Mouse (Mus musculus) forebrain, embryonic 16.5 days (tissue): ENCODE data around the gene Ubxn1. TPM values are rescaled to one million over a fixed set of nuclear protein-coding genes. Genes with fewer than 3 reads are reported as not detected.
A peak's percentile ranks its signal among the peaks of the same experiment; 100 is the strongest.

Experiments
- ATAC-seq: fragments of 200-750 bp; cut with Nextera tagmentation; 2 replicates; pipeline ENCODE4 v1.8.0; 2017; ENCODE audit warnings: mild to moderate bottlenecking, moderate library complexity
- H3K27ac ChIP-seq: fragments of 300-500 bp; sonication (generic); 2 replicates; pipeline ENCODE4 v1.5.1; 2014; ENCODE audit warnings: low read length, control low read depth
- H3K27me3 ChIP-seq: fragments of 300-500 bp; sonication (generic); replicated peaks from 2 replicates; pipeline ENCODE4 v1.6.1; 2014; ENCODE audit warnings: low read length; ENCODE audit not compliant: control insufficient read depth, insufficient read depth
- H3K36me3 ChIP-seq: fragments of 300-500 bp; sonication (generic); 2 replicates; pipeline ENCODE4 v1.6.1; 2014; ENCODE audit not compliant: control insufficient read depth, insufficient read depth
- H3K4me1 ChIP-seq: fragments of 300-500 bp; sonication (generic); replicated peaks from 2 replicates; pipeline ENCODE4 v1.6.1; 2014; ENCODE audit warnings: low read length; ENCODE audit not compliant: control insufficient read depth, insufficient read depth
- H3K4me2 ChIP-seq: fragments of 300-500 bp; sonication (generic); 2 replicates; pipeline ENCODE4 v1.6.1; 2014; ENCODE audit warnings: mild to moderate bottlenecking, low read length, control low read depth
- H3K4me3 ChIP-seq: fragments of 300-500 bp; sonication (generic); replicated peaks from 2 replicates; pipeline ENCODE4 v1.5.1; 2014; ENCODE audit warnings: mild to moderate bottlenecking, low read length, control low read depth
- H3K9ac ChIP-seq: fragments of 300-500 bp; sonication (generic); replicated peaks from 2 replicates; pipeline ENCODE4 v1.6.1; 2014; ENCODE audit warnings: low read depth, low read length, control low read depth
- H3K9me3 ChIP-seq: fragments of 300-500 bp; sonication (generic); 2 replicates; pipeline ENCODE4 v1.6.1; 2016; ENCODE audit warnings: low read length; ENCODE audit not compliant: control insufficient read depth
- whole genome bisulfite sequencing: fragments of 180-500 bp; shearing (Covaris S2); extraction: QIAGEN DNeasy Blood & Tissue Kit; methylation state at CpG from one replicate; pipeline ENCODE4 v1.1.7; 2014; 5-methylcytosine and 5-hydroxymethylcytosine counted together
- microRNA-seq: library from miRNA; unstranded; fragments of <30 nt; microRNA quantifications from one replicate; pipeline ENCODE4, GENCODE M21; 2017
- polyA plus RNA-seq: library from polyadenylated mRNA; unstranded; fragments of >200 nt; fragmentation: Nextera tagmentation; extraction: Ambion mirVana; gene quantifications from 2 replicates; pipeline ENCODE4 v1.2.1, GENCODE M21; 2015

Gene Ubxn1
- polyA plus RNA-seq, 1 experiment from 2014 or later, result 172 TPM

GRCm38 (mm10) chr19:8914212-8914611 is 42.9 kb downstream of the Ubxn1 start:
- no peaks in the 10 kb centered on the region for H3K27me3 ChIP-seq
- no peak overlapping the region for H3K9ac ChIP-seq
- WGBS, result 98% methylated on average over 3 of the region's 3 CpGs
- no peak overlapping the region for H3K4me3 ChIP-seq
- H3K27ac ChIP-seq, result no peak overlapping the region
- no peak for ATAC-seq
- H3K4me2 ChIP-seq, result no peak overlapping the region
- H3K9me3 ChIP-seq, result no peaks in the 10 kb centered on the region
- H3K36me3 ChIP-seq, result peaks cover 65% of the 10 kb centered on the region
- H3K4me1 ChIP-seq, result no peaks in the 10 kb centered on the region

GRCm38 (mm10) chr19:8919000-8919399 is 47.7 kb downstream of the Ubxn1 start:
- no peak for ATAC-seq
- Histone ChIP-seq H3K4me2 (no peak overlapping the region), H3K9me3 (no peaks in the 10 kb centered on the region), H3K27ac (no peak overlapping the region), H3K4me1 (peaks cover 17% of the 10 kb centered on the region), H3K27me3 (no peaks in the 10 kb centered on the region), H3K4me3 (no peak overlapping the region), H3K36me3 (peaks cover 27% of the 10 kb centered on the region), H3K9ac (no peak overlapping the region)
- 87% methylated on average over 3 of the region's 3 CpGs for WGBS

DNA sequence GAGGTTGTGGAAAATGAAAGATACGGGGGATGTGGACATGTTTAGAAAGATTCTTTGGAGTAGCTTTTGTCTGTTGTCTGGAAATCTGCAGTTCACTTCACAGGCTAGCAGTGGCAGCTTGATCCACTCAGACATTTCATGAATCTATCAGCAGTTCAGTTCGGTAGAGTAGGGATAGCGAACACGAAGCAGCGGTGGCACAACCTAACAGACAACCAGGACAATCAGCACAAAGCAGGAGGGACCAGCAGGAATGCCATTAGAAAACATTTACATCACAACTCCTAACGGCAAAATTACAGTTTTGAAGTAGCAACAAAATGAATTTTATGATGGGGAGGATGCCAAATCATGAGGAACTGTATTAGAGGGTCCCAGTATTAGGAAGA is 48.4 kb downstream of the Ubxn1 start:
- peaks cover 17% of the 10 kb centered on the region for H3K4me1 ChIP-seq
- 70% methylated on average over 6 of the region's 6 CpGs for WGBS
- H3K9me3 ChIP-seq, result no peaks in the 10 kb centered on the region

DNA sequence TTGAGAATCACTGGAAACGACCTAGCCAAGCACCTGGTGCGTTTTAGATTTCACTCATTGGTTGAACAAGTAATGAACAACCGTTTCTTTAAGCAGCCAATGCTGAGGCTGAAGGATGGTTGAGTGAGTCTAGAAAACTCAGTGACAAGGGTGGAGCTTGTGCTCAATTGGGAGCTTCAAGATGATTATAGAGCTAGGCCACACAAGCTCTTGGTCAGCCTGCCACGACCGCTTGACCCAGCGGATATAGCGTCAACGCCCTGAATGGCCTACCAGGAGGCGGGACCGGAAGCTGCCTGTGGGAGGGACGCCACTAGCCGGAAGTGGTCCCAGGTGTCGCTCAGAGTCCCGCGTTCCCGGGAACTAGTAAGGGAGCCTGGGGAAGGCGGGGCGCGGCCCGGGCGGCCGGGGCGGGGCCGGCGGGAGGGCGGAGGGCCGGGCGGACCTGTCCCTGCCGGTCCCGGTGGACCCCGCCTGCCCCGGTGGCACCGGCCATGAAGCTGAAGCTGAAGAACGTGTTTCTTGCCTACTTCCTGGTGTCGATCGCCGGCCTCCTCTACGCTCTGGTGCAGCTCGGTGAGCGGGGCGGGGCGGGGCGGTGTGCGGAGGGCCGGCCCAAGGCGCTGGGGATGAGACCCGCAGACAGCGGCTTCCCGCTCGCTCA is 48.9 kb downstream of the Ubxn1 start, which contains the start of gene B3gat3:
Gene B3gat3 (plus strand): TSS at position 302 of the 664 bp plus-strand sequence.
- H3K4me3 ChIP-seq, result peak within 1 kb of the TSS; percentile 91
- H3K4me2 ChIP-seq, result peak within 1 kb of the TSS; percentile 92
- H3K27ac ChIP-seq, result peak within 1 kb of the TSS; percentile 63
- H3K4me1 ChIP-seq, result peaks cover 17% of the 10 kb centered on the region
- no peaks in the 10 kb centered on the region for H3K9me3 ChIP-seq
- ATAC-seq, result peak; percentile 97
- 2% methylated on average over 48 of the region's 50 CpGs for WGBS
- H3K36me3 ChIP-seq, result peaks cover 18% of the 10 kb centered on the region
- H3K9ac ChIP-seq, result peak within 1 kb of the TSS; percentile 91
- no peaks in the 10 kb centered on the region for H3K27me3 ChIP-seq

More for the DNA sequence above, 48.4 kb downstream of the Ubxn1 start:
- Histone ChIP-seq H3K27ac (peak overlapping the region; percentile 63), H3K27me3 (no peaks in the 10 kb centered on the region), H3K9ac (no peak overlapping the region; the same call in 1 of the 2 replicates), H3K4me3 (peak overlapping the region; percentile 91), H3K36me3 (peaks cover 22% of the 10 kb centered on the region), H3K4me2 (peak overlapping the region; percentile 92)
- ATAC-seq, result no peak

DNA sequence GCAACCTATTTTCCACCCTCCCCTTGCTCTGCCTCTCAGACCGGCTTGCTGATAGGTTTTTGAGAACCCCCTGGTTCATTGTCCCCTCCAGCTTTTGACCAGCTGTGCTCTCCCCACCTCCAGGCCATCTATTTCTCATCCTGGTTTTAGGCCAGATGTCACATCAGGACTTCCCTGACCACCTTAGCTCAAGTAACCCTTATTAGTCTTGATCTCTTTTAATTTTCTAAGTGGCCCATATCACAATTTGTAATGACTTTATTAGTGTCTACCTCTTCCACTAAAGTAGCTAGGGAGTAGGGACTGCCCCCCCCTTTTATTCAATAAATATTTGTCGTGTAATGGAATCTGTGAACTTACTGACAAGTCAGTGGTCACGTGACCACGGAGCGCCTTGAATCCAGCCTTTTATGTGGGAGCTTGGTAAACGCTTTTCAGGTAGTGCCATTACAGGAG is 49.6 kb downstream of the Ubxn1 start:
- Histone ChIP-seq H3K27me3 (no peaks in the 10 kb centered on the region), H3K36me3 (peaks cover 11% of the 10 kb centered on the region), H3K4me1 (peaks cover 17% of the 10 kb centered on the region), H3K4me2 (peak overlapping the region; percentile 92), H3K9me3 (no peaks in the 10 kb centered on the region), H3K27ac (peak overlapping the region; percentile 63), H3K9ac (peak overlapping the region; percentile 91), H3K4me3 (peak overlapping the region; percentile 91)
- no peak for ATAC-seq
- WGBS, result under 1% methylated on average over 6 of the region's 6 CpGs

DNA sequence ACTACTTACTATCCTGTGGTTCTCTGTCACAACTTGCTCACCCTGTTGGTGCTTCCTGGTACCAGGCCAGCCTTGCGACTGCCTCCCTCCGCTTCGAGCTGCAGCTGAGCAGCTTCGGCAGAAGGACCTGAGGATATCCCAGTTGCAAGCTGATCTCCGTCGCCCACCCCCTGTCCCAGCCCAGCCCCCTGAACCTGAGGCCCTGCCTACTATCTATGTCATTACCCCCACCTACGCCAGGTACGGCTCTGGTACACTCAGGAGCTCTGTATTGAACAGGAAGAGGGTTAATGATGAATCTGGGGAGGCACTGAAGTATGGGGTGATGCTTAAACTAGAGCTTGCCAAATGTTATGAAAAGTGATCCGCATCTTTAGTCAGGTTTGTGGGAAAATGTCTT is 50.4 kb downstream of the Ubxn1 start:
- H3K36me3 ChIP-seq, result peaks cover 3% of the 10 kb centered on the region
- peaks cover 17% of the 10 kb centered on the region for H3K4me1 ChIP-seq
- H3K4me3 ChIP-seq, result no peak overlapping the region
- ATAC-seq, result no peak
- no peak overlapping the region for H3K9ac ChIP-seq
- H3K27ac ChIP-seq, result no peak overlapping the region
- H3K4me2 ChIP-seq, result no peak overlapping the region
- WGBS, result 83% methylated on average over 9 of the region's 9 CpGs
- no peaks in the 10 kb centered on the region for H3K27me3 ChIP-seq
- no peaks in the 10 kb centered on the region for H3K9me3 ChIP-seq

Small RNAs within 50 kb of the gene (microRNA-seq; reads per million reads assigned to microRNA genes)
- not detected for gene Mir5136

Other genes with a start within 250 kb of the Ubxn1 start
- gene Chrm1, start 207.7 kb upstream of the Ubxn1 start, polyA plus RNA-seq, result 6.9 and 8.2 TPM in 2 replicates
- gene Slc3a2, start 148.1 kb upstream of the Ubxn1 start, polyA plus RNA-seq, result 186 TPM in 2 replicates
- 90.6 and 109 TPM in 2 replicates for gene Wdr74, start 135.7 kb upstream of the Ubxn1 start, polyA plus RNA-seq
- gene 1700092M07Rik, start 130.8 kb upstream of the Ubxn1 start, polyA plus RNA-seq, result 2.5 and 2.8 TPM in 2 replicates
- 129 and 136 TPM in 2 replicates for gene Stx5a, start 130.1 kb upstream of the Ubxn1 start, polyA plus RNA-seq
- gene Nxf1, start 114.4 kb upstream of the Ubxn1 start, polyA plus RNA-seq, result 200 and 218 TPM in 2 replicates
- 230 and 247 TPM in 2 replicates for gene Tmem223, start 100.5 kb upstream of the Ubxn1 start, polyA plus RNA-seq
- 27.0 and 29.1 TPM in 2 replicates for gene Tmem179b, start 97.0 kb upstream of the Ubxn1 start, polyA plus RNA-seq
- 30.8 and 32.2 TPM in 2 replicates for gene Taf6l, start 85.1 kb upstream of the Ubxn1 start, polyA plus RNA-seq
- gene Polr2g, start 72.9 kb upstream of the Ubxn1 start, polyA plus RNA-seq, result 160 and 164 TPM in 2 replicates
- 8.9 and 9.6 TPM in 2 replicates for gene Zbtb3, start 68.9 kb upstream of the Ubxn1 start, polyA plus RNA-seq
- 71.1 and 72.1 TPM in 2 replicates for gene Ttc9c, start 52.2 kb upstream of the Ubxn1 start, polyA plus RNA-seq
- 5.1 and 5.5 TPM in 2 replicates for gene Hnrnpul2, start 51.5 kb upstream of the Ubxn1 start, polyA plus RNA-seq
- gene AC129217.1, start 41.7 kb upstream of the Ubxn1 start, polyA plus RNA-seq, result not detected in 2 replicates
- gene Bscl2, start 34.0 kb upstream of the Ubxn1 start, polyA plus RNA-seq, result 88.3 and 98.7 TPM in 2 replicates
- gene Gng3, start 32.3 kb upstream of the Ubxn1 start, polyA plus RNA-seq, result 258 and 306 TPM in 2 replicates
- 0.45 and 0.57 TPM in 2 replicates for gene Lrrn4cl, start 20.7 kb upstream of the Ubxn1 start, polyA plus RNA-seq
- gene Uqcc3, start 9.4 kb downstream of the Ubxn1 start, polyA plus RNA-seq, result 49.7 and 53.5 TPM in 2 replicates
- gene Lbhd1, start 12.2 kb downstream of the Ubxn1 start, polyA plus RNA-seq, result 50.0 and 51.9 TPM in 2 replicates
- gene Gm49403, start 12.4 kb downstream of the Ubxn1 start, polyA plus RNA-seq, result not detected in 2 replicates
- 49.9 and 50.6 TPM in 2 replicates for gene 1810009A15Rik, start 17.4 kb downstream of the Ubxn1 start, polyA plus RNA-seq
- 0.34 TPM in 1 of 2 replicates, not detected in the other for gene Gm49416, start 17.4 kb downstream of the Ubxn1 start, polyA plus RNA-seq
- 41.0 and 45.9 TPM in 2 replicates for gene Ints5, start 21.5 kb downstream of the Ubxn1 start, polyA plus RNA-seq
- gene Ganab, start 26.6 kb downstream of the Ubxn1 start, polyA plus RNA-seq, result 91.7 and 95.1 TPM in 2 replicates
- 67.3 and 75.9 TPM in 2 replicates for gene B3gat3, start 48.9 kb downstream of the Ubxn1 start, polyA plus RNA-seq
- gene Rom1, start 57.9 kb downstream of the Ubxn1 start, polyA plus RNA-seq, result 1.7 and 1.8 TPM in 2 replicates
- 9.7 and 10.5 TPM in 2 replicates for gene Eml3, start 58.1 kb downstream of the Ubxn1 start, polyA plus RNA-seq
- gene Mta2, start 70.4 kb downstream of the Ubxn1 start, polyA plus RNA-seq, result 175 and 186 TPM in 2 replicates
- 33.6 and 35.5 TPM in 2 replicates for gene Tut1, start 82.4 kb downstream of the Ubxn1 start, polyA plus RNA-seq
- 346 and 348 TPM in 2 replicates for gene Eef1g, start 95.5 kb downstream of the Ubxn1 start, polyA plus RNA-seq
- gene Ahnak, start 117.8 kb downstream of the Ubxn1 start, polyA plus RNA-seq, result 2.2 and 3.4 TPM in 2 replicates
- gene Scgb1a1, start 216.5 kb downstream of the Ubxn1 start, polyA plus RNA-seq, result not detected in 2 replicates